Mouse (Mus musculus): ENCODE results near the gene Muc3. TPM values are rescaled to one million over a fixed set of nuclear protein-coding genes. Genes with fewer than 3 reads are reported as not detected.
"Not testable (repeated sequence)": the region's sequence is repeated elsewhere in the genome, so short reads cannot be mapped to it uniquely, and the experiment has no call there.

The Muc3 gene
- polyA plus RNA-seq, 1 experiment from 2014 or later = not detected

GRCm38 (mm10) chr5:137118878-137119277, 30.2 kb downstream of the Muc3 start:
- Histone ChIP-seq H3K4me1 (peaks cover 22% of the 10 kb centered on the region), H3K4me2 (replicated peaks) (no peak overlapping the region), H3K36me3 (peaks cover 2% of the 10 kb centered on the region; the same call in 1 of the 2 replicates), H3K9me3 (no peaks in the 10 kb centered on the region), H3K4me3 (no peak overlapping the region), H3K27me3 (0 out of 2 replicates have a peak, but pooled peaks cover 7% of the 10 kb centered on the region), H3K27ac (replicated peaks) (no peak overlapping the region), H3K9ac (replicated peaks) (no peak overlapping the region)
- no peak for ATAC-seq (ENCODE audit: low FRiP score, low read depth)
- 72% methylated on average over 4 of the region's 4 CpGs for WGBS

- H3K9me3 ChIP-seq; H3K4me2 ChIP-seq (replicated peaks); H3K27me3 ChIP-seq; H3K4me3 ChIP-seq; H3K9ac ChIP-seq (replicated peaks); ATAC-seq (ENCODE audit: low FRiP score, low read depth); H3K27ac ChIP-seq (replicated peaks); H3K36me3 ChIP-seq: not testable (repeated sequence)
- peaks cover 18% of the 10 kb centered on the region for H3K4me1 ChIP-seq
- 85% methylated on average over 3 of the region's 3 CpGs for whole genome bisulfite sequencing
Measured at GRCm38 (mm10) chr5:137117994-137118393, 31.1 kb downstream of the Muc3 start.

- WGBS = 88% methylated on average over 2 of the region's 2 CpGs
- peaks cover 13% of the 10 kb centered on the region for H3K4me1 ChIP-seq
- ATAC-seq (ENCODE audit: low FRiP score, low read depth) = no peak
Measured at GRCm38 (mm10) chr5:137116987-137117386, 32.1 kb downstream of the Muc3 start.

GRCm38 (mm10) chr5:137115866-137116847, 33.0 kb downstream of the Muc3 start, which contains the start of gene Trim56:
Gene Trim56 (minus strand): TSS chr5:137116209.
- Histone ChIP-seq H3K4me2 (replicated peaks) (peak within 1 kb of the TSS; percentile 67), H3K4me3 (peak within 1 kb of the TSS; percentile 47), H3K27ac (replicated peaks) (no peak within 1 kb of the TSS), H3K9ac (replicated peaks) (peak within 1 kb of the TSS; percentile 56), H3K27me3 (0 out of 2 replicates have a peak, but pooled peaks cover 7% of the 10 kb centered on the region), H3K4me1 (peaks cover 13% of the 10 kb centered on the region), H3K36me3 (peaks cover 9% of the 10 kb centered on the region), H3K9me3 (no peaks in the 10 kb centered on the region)
- 0 out of 2 replicates have a peak, but pooled peaks have one; percentile 56 for ATAC-seq (ENCODE audit: low FRiP score, low read depth)
- 12% methylated on average over 28 of the region's 29 CpGs for WGBS

More at GRCm38 (mm10) chr5:137116987-137117386, 32.1 kb downstream of the Muc3 start:
- no peak overlapping the region for H3K4me2 ChIP-seq (replicated peaks)
- H3K36me3 ChIP-seq = peaks cover 9% of the 10 kb centered on the region
- 0 out of 2 replicates have a peak, but pooled peaks cover 7% of the 10 kb centered on the region for H3K27me3 ChIP-seq
- H3K9ac ChIP-seq (replicated peaks) = no peak overlapping the region
- no peak overlapping the region for H3K4me3 ChIP-seq
- H3K9me3 ChIP-seq = no peaks in the 10 kb centered on the region
- H3K27ac ChIP-seq (replicated peaks) = no peak overlapping the region

- H3K4me1 ChIP-seq = peaks cover 13% of the 10 kb centered on the region
- no peak for ATAC-seq (ENCODE audit: low FRiP score, low read depth)
- H3K9me3 ChIP-seq = no peaks in the 10 kb centered on the region
- H3K27ac ChIP-seq (replicated peaks) = no peak overlapping the region
- peaks cover 9% of the 10 kb centered on the region for H3K36me3 ChIP-seq
- WGBS = 92% methylated on average over 9 of the region's 9 CpGs
- peak overlapping the region; percentile 47 for H3K4me3 ChIP-seq
- H3K9ac ChIP-seq (replicated peaks) = no peak overlapping the region
- 0 out of 2 replicates have a peak, but pooled peaks cover 7% of the 10 kb centered on the region for H3K27me3 ChIP-seq
- peak overlapping the region; percentile 67 for H3K4me2 ChIP-seq (replicated peaks)
Measured at GRCm38 (mm10) chr5:137114891-137115561, 34.1 kb downstream of the Muc3 start.

- WGBS = 78% methylated on average over 5 of the region's 5 CpGs
- peaks cover 15% of the 10 kb centered on the region for H3K4me1 ChIP-seq
- H3K27ac ChIP-seq (replicated peaks) = no peak overlapping the region
- H3K36me3 ChIP-seq = peaks cover 9% of the 10 kb centered on the region
- H3K9ac ChIP-seq (replicated peaks) = no peak overlapping the region
- H3K4me2 ChIP-seq (replicated peaks) = no peak overlapping the region
- H3K9me3 ChIP-seq = no peaks in the 10 kb centered on the region
- 0 out of 2 replicates have a peak, but pooled peaks cover 7% of the 10 kb centered on the region for H3K27me3 ChIP-seq
- no peak overlapping the region for H3K4me3 ChIP-seq
- no peak for ATAC-seq (ENCODE audit: low FRiP score, low read depth)
Measured at GRCm38 (mm10) chr5:137111542-137112408, 37.3 kb downstream of the Muc3 start.

GRCm38 (mm10) chr5:137110863-137111262, 38.3 kb downstream of the Muc3 start:
- ATAC-seq (ENCODE audit: low FRiP score, low read depth) = no peak
- H3K9ac ChIP-seq (replicated peaks) = no peak overlapping the region
- 93% methylated on average over 12 of the region's 12 CpGs for WGBS
- H3K4me1 ChIP-seq = peaks cover 9% of the 10 kb centered on the region
- no peaks in the 10 kb centered on the region for H3K9me3 ChIP-seq
- H3K27ac ChIP-seq (replicated peaks) = no peak overlapping the region
- no peak overlapping the region for H3K4me3 ChIP-seq
- no peak overlapping the region for H3K4me2 ChIP-seq (replicated peaks)
- H3K27me3 ChIP-seq = no peaks in the 10 kb centered on the region
- H3K36me3 ChIP-seq = peaks cover 9% of the 10 kb centered on the region

- WGBS = 60% methylated on average over 25 of the region's 25 CpGs
- Histone ChIP-seq H3K9ac (replicated peaks) (no peak overlapping the region), H3K9me3 (no peaks in the 10 kb centered on the region), H3K36me3 (peaks cover 9% of the 10 kb centered on the region), H3K4me3 (no peak overlapping the region), H3K27ac (replicated peaks) (no peak overlapping the region), H3K27me3 (no peaks in the 10 kb centered on the region), H3K4me1 (0 out of 2 replicates have a peak, but pooled peaks cover 3% of the 10 kb centered on the region), H3K4me2 (replicated peaks) (no peak overlapping the region)
- no peak for ATAC-seq (ENCODE audit: low FRiP score, low read depth)
Measured at GRCm38 (mm10) chr5:137109941-137110593, 39.1 kb downstream of the Muc3 start.

- WGBS = 68% methylated on average over 6 of the region's 6 CpGs
- no peak overlapping the region for H3K4me2 ChIP-seq (replicated peaks)
- no peak overlapping the region for H3K27ac ChIP-seq (replicated peaks)
- no peaks in the 10 kb centered on the region for H3K9me3 ChIP-seq
- H3K27me3 ChIP-seq = no peaks in the 10 kb centered on the region
- H3K9ac ChIP-seq (replicated peaks) = no peak overlapping the region
- H3K36me3 ChIP-seq = no peaks in the 10 kb centered on the region
- H3K4me1 ChIP-seq = 0 out of 2 replicates have a peak, but pooled peaks cover 3% of the 10 kb centered on the region
- H3K4me3 ChIP-seq = no peak overlapping the region
- ATAC-seq (ENCODE audit: low FRiP score, low read depth) = no peak
Measured at GRCm38 (mm10) chr5:137108111-137108510, 41.0 kb downstream of the Muc3 start.

- 82% methylated on average over 8 of the region's 8 CpGs for WGBS
- H3K36me3 ChIP-seq = no peaks in the 10 kb centered on the region
- H3K27ac ChIP-seq (replicated peaks) = no peak overlapping the region
- no peak overlapping the region for H3K9ac ChIP-seq (replicated peaks)
- no peak overlapping the region for H3K4me2 ChIP-seq (replicated peaks)
- no peak for ATAC-seq (ENCODE audit: low FRiP score, low read depth)
- H3K27me3 ChIP-seq = no peaks in the 10 kb centered on the region
- no peak overlapping the region for H3K4me3 ChIP-seq
- H3K4me1 ChIP-seq = 0 out of 2 replicates have a peak, but pooled peaks cover 8% of the 10 kb centered on the region
- H3K9me3 ChIP-seq = no peaks in the 10 kb centered on the region
Measured at GRCm38 (mm10) chr5:137107670-137108069, 41.5 kb downstream of the Muc3 start.

- 10% methylated on average over 6 of the region's 6 CpGs for whole genome bisulfite sequencing
- H3K27me3 ChIP-seq = no peaks in the 10 kb centered on the region
- H3K36me3 ChIP-seq = no peaks in the 10 kb centered on the region
- 0 out of 2 replicates have a peak, but pooled peaks cover 9% of the 10 kb centered on the region for H3K4me1 ChIP-seq
- no peak overlapping the region for H3K4me2 ChIP-seq (replicated peaks)
- H3K9ac ChIP-seq (replicated peaks) = no peak overlapping the region
- no peak overlapping the region for H3K4me3 ChIP-seq
- H3K9me3 ChIP-seq = no peaks in the 10 kb centered on the region
- H3K27ac ChIP-seq (replicated peaks) = no peak overlapping the region
- no peak for ATAC-seq (ENCODE audit: low FRiP score, low read depth)
Measured at GRCm38 (mm10) chr5:137107024-137107423, 42.1 kb downstream of the Muc3 start.
